Mouse (Mus musculus) bone marrow macrophage, adult 2 months (primary cell): ENCODE data around the gene Olfr370.

Experiments used
- CTCF ChIP-seq: IDR thresholded peaks from 2 replicates; pipeline ENCODE4 v1.5.1; 2012; ENCODE audit warnings: low read depth, mild to moderate bottlenecking, low read length, moderate library complexity
- POLR2A ChIP-seq: IDR thresholded peaks from 2 replicates; pipeline ENCODE4 v1.6.1; 2012; ENCODE audit warnings: mild to moderate bottlenecking, low read depth, low read length, borderline replicate concordance

GRCm38 (mm10) chr8:83570272-83571000 is 34.9 kb downstream of the Olfr370 start:
- no peak for TF ChIP-seq POLR2A
- TF ChIP-seq CTCF: no peak
